Mouse (Mus musculus) lung, embryonic 16.5 days (tissue): Measurements from ENCODE around the gene Arhgap27. TPM values are rescaled to one million over a fixed set of nuclear protein-coding genes. Genes with fewer than 3 reads are reported as not detected.
A peak's percentile ranks its signal among the peaks of the same experiment; 100 is the strongest.

ENCODE experiments used
- ATAC-seq: fragments of 200-750 bp; cut with Nextera tagmentation; 2 replicates; pipeline ENCODE4 v1.8.0; 2017; ENCODE audit warnings: low read depth, mild to moderate bottlenecking, moderate library complexity
- H3K27ac ChIP-seq: fragments of 300-500 bp; sonication (generic); 2 replicates; pipeline ENCODE4 v1.5.1; 2014; ENCODE audit warnings: mild to moderate bottlenecking, control low read depth, low read length
- H3K27me3 ChIP-seq: fragments of 300-500 bp; sonication (generic); 2 replicates; pipeline ENCODE4 v1.6.1; 2014; ENCODE audit warnings: low read depth, low read length, mixed read lengths; ENCODE audit not compliant: control insufficient read depth, insufficient read depth
- H3K36me3 ChIP-seq: fragments of 300-500 bp; sonication (generic); 2 replicates; pipeline ENCODE4 v1.6.1; 2014; ENCODE audit warnings: low read length; ENCODE audit not compliant: control insufficient read depth, insufficient read depth
- H3K4me1 ChIP-seq: fragments of 300-500 bp; sonication (generic); replicated peaks from 2 replicates; pipeline ENCODE4 v1.6.1; 2014; ENCODE audit warnings: low read length, mixed read lengths; ENCODE audit not compliant: control insufficient read depth, insufficient read depth
- H3K4me2 ChIP-seq: fragments of 300-500 bp; sonication (generic); 2 replicates; pipeline ENCODE4 v1.6.1; 2014; ENCODE audit warnings: low read depth, low read length, control low read depth
- H3K4me3 ChIP-seq: fragments of 300-500 bp; sonication (generic); 2 replicates; pipeline ENCODE4 v1.5.1; 2014; ENCODE audit warnings: mild to moderate bottlenecking, low read length, control low read depth
- H3K9ac ChIP-seq: fragments of 300-500 bp; sonication (generic); 2 replicates; pipeline ENCODE4 v1.6.1; 2014; ENCODE audit warnings: low read length, control low read depth
- H3K9me3 ChIP-seq: fragments of 300-500 bp; sonication (generic); 2 replicates; pipeline ENCODE4 v1.6.1; 2016; ENCODE audit warnings: low read length; ENCODE audit not compliant: control insufficient read depth
- WGBS: fragments of 180-500 bp; shearing (Covaris S2); extraction: QIAGEN DNeasy Blood & Tissue Kit; methylation state at CpG from one replicate; pipeline ENCODE4 v1.1.7; 2014; 5-methylcytosine and 5-hydroxymethylcytosine counted together
- polyA plus RNA-seq: library from polyadenylated mRNA; unstranded; fragments of >200 nt; fragmentation: Nextera tagmentation; extraction: Ambion mirVana; gene quantifications from 2 replicates; pipeline ENCODE4 v1.2.1, GENCODE M21; 2015

Arhgap27 gene
- polyA plus RNA-seq, 1 experiment from 2014 or later = 14.1 TPM

DNA sequence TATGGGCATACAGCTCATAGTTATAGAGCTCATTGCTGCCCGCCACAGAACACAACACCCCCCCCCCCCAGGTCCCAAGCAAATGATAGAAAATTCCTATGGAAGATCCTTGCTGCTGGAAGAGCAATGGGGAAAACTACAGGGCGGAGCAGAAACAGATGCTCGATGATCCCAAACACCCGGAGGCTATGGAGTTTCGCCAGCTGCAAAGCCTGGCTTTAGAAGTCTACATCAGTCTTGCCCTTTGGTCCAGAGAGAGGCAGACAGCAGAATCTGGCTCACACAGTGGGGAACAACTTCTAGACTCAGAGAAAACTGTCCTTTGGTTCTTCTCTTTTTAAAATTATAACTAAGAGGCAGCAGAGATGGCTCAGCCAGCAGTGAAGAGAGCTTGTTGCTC lies 27.9 kb downstream of the Arhgap27 start:
- 75% methylated on average over 5 of the region's 5 CpGs for WGBS
- Histone ChIP-seq H3K27me3 (peaks cover 19% of the 10 kb centered on the region), H3K4me1 (peaks cover 10% of the 10 kb centered on the region), H3K4me2 (no peak overlapping the region), H3K36me3 (no peaks in the 10 kb centered on the region), H3K27ac (no peak overlapping the region), H3K4me3 (no peak overlapping the region), H3K9me3 (no peaks in the 10 kb centered on the region), H3K9ac (no peak overlapping the region)
- no peak for ATAC-seq

DNA sequence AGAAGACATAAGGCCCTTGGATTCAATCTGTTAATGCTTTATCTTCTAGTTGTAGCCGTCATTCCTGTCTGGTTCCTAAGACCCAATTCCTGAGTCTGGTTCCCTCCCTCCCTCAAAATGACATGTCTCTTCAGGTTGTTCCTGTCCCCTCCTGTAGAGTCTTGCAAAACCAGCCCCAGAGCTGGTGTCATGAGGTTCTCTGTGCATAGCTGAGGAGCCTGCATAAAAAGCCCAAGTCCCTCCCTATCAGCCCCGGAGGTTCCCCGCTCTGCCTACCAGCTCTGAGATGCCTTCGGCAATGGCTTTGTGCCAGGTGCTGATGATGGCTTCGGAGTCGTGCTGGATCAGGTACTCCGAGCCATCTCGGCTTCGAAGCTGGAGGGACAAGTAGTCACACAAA lies 28.6 kb downstream of the Arhgap27 start:
- Histone ChIP-seq H3K36me3 (no peaks in the 10 kb centered on the region), H3K4me2 (no peak overlapping the region), H3K9me3 (no peaks in the 10 kb centered on the region), H3K27me3 (peaks cover 19% of the 10 kb centered on the region), H3K4me3 (no peak overlapping the region), H3K4me1 (peaks cover 8% of the 10 kb centered on the region), H3K27ac (no peak overlapping the region), H3K9ac (no peak overlapping the region)
- ATAC-seq = no peak
- WGBS = 83% methylated on average over 9 of the region's 9 CpGs

- WGBS = 24% methylated on average over 40 of the region's 40 CpGs
- no peak overlapping the region for H3K4me3 ChIP-seq
- peaks cover 4% of the 10 kb centered on the region for H3K4me1 ChIP-seq
- H3K4me2 ChIP-seq = no peak overlapping the region
- H3K27ac ChIP-seq = no peak overlapping the region
- no peaks in the 10 kb centered on the region for H3K9me3 ChIP-seq
- H3K27me3 ChIP-seq = peaks cover 19% of the 10 kb centered on the region
- H3K36me3 ChIP-seq = no peaks in the 10 kb centered on the region
- H3K9ac ChIP-seq = no peak overlapping the region
- ATAC-seq = peak; percentile 43; the same call in 1 of the 2 replicates
Measured at GRCm38 (mm10) chr11:103333719-103334398, 29.6 kb downstream of the Arhgap27 start.

DNA sequence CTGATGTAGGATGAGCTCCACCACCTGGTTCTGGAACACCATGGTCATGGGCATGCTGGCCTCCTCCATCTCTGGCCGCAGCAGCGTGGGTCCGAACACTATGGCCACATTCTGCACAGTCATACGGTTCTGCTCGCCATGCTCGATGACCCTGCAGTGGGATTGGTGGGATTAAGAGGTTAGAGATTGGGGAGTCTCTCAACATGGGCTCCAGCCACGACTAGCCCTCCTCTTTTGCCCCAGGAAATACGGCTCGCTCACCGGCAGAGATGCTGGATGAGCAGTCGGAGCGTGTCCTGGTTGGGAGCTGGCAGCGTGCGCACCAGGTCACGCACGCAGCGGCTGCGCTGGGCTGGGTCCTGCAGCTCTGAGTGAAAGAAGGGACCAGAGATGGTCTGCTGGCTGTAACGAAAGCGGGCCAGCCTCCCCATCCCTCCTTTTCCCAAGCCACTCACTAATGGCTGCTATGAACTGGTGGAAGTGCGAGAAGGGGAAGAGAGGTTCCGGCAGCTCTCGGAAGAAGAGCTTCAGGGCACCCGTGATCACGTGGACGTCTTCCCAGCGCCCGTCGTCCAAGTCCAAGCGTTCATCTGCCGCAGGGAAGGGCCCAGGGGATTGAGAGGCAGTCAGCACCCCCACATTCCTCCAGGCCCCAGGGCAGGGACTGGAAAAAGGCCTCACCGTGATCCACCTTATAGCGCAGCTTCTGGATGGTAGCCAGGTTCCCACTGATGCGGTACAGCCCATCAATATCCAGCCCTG lies 30.4 kb downstream of the Arhgap27 start:
- H3K4me1 ChIP-seq = peaks cover 4% of the 10 kb centered on the region
- peak overlapping the region; percentile 4 for H3K4me3 ChIP-seq
- H3K27me3 ChIP-seq = peaks cover 19% of the 10 kb centered on the region
- peak overlapping the region; percentile 42 for H3K4me2 ChIP-seq
- H3K27ac ChIP-seq = no peak overlapping the region
- H3K36me3 ChIP-seq = no peaks in the 10 kb centered on the region
- H3K9me3 ChIP-seq = no peaks in the 10 kb centered on the region
- WGBS = 33% methylated on average over 34 of the region's 34 CpGs
- peak; percentile 1; the same call in 1 of the 2 replicates for ATAC-seq
- H3K9ac ChIP-seq = no peak overlapping the region

GRCm38 (mm10) chr11:103332186-103332889 lies 31.2 kb downstream of the Arhgap27 start:
- peaks cover 4% of the 10 kb centered on the region for H3K4me1 ChIP-seq
- H3K4me3 ChIP-seq = peak overlapping the region; percentile 4
- 28% methylated on average over 18 of the region's 18 CpGs for WGBS
- no peak overlapping the region for H3K27ac ChIP-seq
- H3K9me3 ChIP-seq = no peaks in the 10 kb centered on the region
- peak; percentile 37 for ATAC-seq
- peaks cover 19% of the 10 kb centered on the region for H3K27me3 ChIP-seq
- H3K4me2 ChIP-seq = peak overlapping the region; percentile 42
- no peak overlapping the region for H3K9ac ChIP-seq
- no peaks in the 10 kb centered on the region for H3K36me3 ChIP-seq

DNA sequence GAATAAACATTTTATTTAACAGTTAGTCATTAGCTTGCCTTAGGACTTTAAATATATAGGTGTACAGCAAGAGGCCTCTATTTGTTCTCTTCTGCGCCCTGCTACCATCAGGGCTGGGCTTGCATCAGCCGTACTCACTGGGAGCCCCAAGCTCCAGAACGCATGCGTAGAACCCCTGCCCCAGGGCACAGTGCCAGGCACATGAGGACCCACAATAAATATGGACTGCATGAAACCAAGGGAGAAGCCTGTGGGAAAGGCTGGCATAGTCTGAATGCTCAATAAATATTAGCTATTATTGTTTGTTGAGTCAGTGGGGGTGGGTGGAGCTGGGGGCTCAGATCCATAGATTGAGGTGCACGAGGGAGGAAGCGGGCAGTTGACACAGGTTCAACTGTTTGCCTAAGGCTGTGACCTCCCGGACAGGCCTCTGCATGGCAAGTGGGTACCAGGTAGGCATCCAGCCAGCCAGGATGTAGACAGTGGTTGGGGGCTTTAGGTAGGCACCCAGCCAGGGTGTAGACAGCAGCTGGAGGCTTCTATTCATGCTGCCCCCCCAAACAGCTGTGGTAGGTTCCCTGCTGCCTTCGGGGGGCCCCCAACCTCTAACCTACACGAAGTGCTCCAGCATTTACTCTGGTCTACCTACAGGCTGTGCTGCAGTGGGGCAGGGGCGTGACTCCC lies 31.8 kb downstream of the Arhgap27 start:
- Histone ChIP-seq H3K9ac (no peak overlapping the region), H3K4me2 (no peak overlapping the region), H3K27me3 (peaks cover 19% of the 10 kb centered on the region), H3K36me3 (no peaks in the 10 kb centered on the region), H3K9me3 (no peaks in the 10 kb centered on the region), H3K27ac (no peak overlapping the region), H3K4me3 (no peak overlapping the region), H3K4me1 (peaks cover 4% of the 10 kb centered on the region)
- ATAC-seq = no peak
- 89% methylated on average over 10 of the region's 10 CpGs for WGBS

DNA sequence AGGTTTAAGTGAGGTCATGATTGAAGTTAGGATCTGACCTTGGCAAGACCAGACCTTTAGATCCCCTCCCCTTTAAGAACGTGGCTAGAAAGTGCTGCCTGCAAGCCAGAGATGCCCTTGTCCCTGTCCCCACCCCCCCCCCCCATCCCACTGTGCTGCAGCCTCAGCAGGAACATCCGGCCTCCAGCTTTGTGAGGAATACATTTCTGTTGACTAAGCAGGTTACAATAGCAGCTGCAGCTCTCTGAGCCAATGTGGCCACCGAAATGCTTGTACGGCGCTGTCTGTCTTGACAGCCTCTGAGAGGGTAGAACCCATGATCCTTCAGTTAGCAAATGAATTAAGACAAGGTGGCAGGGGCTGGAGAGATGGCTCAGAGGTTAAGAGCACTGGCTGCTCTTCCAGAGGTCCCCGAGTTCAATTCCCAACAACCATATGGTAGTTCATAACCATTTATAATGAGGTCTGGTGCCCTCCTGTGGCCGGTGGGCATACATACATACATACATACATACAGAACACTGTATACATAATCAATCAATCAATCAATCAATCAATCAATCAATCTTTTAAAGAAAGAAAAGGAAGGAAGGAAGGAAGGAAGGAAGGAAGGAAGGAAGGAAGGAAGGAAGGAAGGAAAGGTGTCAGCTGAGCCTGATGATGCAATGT lies 32.7 kb downstream of the Arhgap27 start:
- H3K27me3 ChIP-seq = peaks cover 19% of the 10 kb centered on the region
- no peaks in the 10 kb centered on the region for H3K9me3 ChIP-seq
- no peak overlapping the region for H3K9ac ChIP-seq
- WGBS = 68% methylated on average over 7 of the region's 7 CpGs
- peaks cover 4% of the 10 kb centered on the region for H3K4me1 ChIP-seq
- no peak overlapping the region for H3K27ac ChIP-seq
- no peak overlapping the region for H3K4me3 ChIP-seq
- ATAC-seq = no peak
- H3K4me2 ChIP-seq = no peak overlapping the region
- no peaks in the 10 kb centered on the region for H3K36me3 ChIP-seq

DNA sequence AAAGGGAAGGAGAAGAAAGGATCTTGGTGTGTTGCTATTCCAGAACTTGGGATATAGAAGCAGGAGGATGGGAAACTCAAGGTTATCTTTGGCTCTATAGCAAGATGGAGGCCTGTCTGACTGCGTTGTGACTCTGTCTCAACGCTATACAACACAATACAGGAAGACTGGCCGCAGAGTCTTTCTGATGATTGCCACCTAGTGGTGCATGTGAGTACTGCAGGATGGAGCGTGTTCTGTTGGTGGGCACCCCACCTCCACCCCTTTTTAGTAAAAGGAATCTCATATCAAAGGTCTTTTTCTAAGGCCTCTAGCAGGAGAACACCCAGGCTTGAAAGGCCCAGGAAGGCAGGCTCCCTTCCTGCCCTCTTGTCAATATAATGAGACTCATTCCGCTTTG lies 36.5 kb downstream of the Arhgap27 start:
- ATAC-seq = no peak
- 15% methylated on average over 5 of the region's 5 CpGs for WGBS
- Histone ChIP-seq H3K4me2 (no peak overlapping the region), H3K9ac (no peak overlapping the region), H3K36me3 (no peaks in the 10 kb centered on the region), H3K27me3 (no peaks in the 10 kb centered on the region), H3K4me1 (no peaks in the 10 kb centered on the region), H3K9me3 (no peaks in the 10 kb centered on the region), H3K27ac (no peak overlapping the region), H3K4me3 (no peak overlapping the region)
